Mouse (Mus musculus): ENCODE results near the gene Cdca4. TPM values are rescaled to one million over a fixed set of nuclear protein-coding genes. Genes with fewer than 3 reads are reported as not detected.

Cdca4 gene
- polyA plus RNA-seq, 1 experiment from 2014 or later = 132 TPM

DNA sequence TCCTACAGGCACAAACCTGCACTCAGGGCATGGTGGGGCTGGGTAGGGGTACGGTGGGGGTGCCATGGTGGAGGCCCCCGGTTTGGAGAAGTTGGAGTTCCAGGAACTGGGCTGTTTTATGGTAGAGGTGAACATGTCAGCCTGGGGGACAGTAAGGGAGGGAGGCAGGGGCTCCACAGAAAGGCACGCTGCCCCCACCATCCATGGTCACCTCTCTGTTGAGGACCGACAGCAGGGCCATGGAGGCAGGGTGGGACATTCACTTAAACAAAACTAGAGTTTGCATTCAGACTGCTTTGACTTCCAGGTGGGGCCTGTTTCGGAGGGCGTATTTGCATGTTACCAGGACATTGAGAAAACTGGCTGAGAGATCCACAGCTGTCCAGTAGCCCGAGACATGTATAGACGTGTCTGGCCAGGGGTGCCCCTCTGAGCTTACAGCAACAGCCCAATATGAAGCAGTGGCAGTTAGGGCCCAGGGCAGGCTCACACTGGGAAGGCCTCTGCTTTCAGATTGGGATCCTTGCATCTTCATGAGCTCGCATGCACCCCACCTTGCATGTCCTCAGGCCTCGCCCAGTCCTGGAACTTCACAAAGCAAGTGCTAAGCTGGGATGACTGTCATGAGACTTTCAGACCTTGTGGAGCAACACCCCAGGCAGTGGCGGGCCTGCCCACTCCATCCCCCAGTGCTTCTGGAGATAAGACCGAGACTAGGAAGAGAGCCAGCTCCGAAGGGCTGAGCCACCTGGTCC lies 35.4 kb downstream of the Cdca4 start:
- H3K4me2 ChIP-seq (replicated peaks) = no peak overlapping the region
- no peaks in the 10 kb centered on the region for H3K36me3 ChIP-seq
- H3K4me1 ChIP-seq = peaks cover 52% of the 10 kb centered on the region

DNA sequence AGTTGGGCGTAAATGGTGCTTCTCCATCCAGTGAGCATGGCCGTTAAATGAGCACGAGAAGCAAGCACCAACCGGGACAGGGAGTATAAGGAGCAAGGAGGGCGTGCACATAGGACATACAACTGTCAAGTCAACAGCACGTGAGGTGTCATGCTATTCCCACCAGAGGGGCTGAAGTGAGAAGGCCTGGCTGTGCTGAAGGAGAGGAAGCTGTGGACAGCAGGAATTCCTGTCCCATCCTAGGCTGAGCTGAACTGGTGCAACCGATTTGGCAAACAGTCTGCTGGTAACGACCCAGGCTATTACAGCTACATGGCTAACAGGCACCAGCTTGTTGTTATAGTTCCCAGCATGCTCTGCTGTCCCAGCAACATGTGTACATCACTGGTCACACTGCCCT lies 38.2 kb downstream of the Cdca4 start:
- ATAC-seq (ENCODE audit: low FRiP score, low read depth) = no peak
- 0 out of 2 replicates have a peak overlapping the region, but pooled peaks have one; percentile 4 for H3K4me2 ChIP-seq (replicated peaks)
- H3K9me3 ChIP-seq = no peaks in the 10 kb centered on the region
- H3K36me3 ChIP-seq = no peaks in the 10 kb centered on the region
- no peak overlapping the region for H3K27ac ChIP-seq
- peaks cover 25% of the 10 kb centered on the region for H3K4me1 ChIP-seq
- no peak overlapping the region for H3K9ac ChIP-seq
- H3K4me3 ChIP-seq = no peak overlapping the region
- H3K27me3 ChIP-seq = no peaks in the 10 kb centered on the region
- WGBS = 51% methylated on average over 8 of the region's 8 CpGs

More for the DNA sequence above, 35.4 kb downstream of the Cdca4 start:
- H3K27me3 ChIP-seq = peaks cover 12% of the 10 kb centered on the region; the same call in 1 of the 2 replicates
- no peak overlapping the region for H3K4me3 ChIP-seq
- H3K9me3 ChIP-seq = no peaks in the 10 kb centered on the region
- no peak overlapping the region for H3K9ac ChIP-seq
- ATAC-seq (ENCODE audit: low FRiP score, low read depth) = no peak
- 76% methylated on average over 13 of the region's 13 CpGs for WGBS
- H3K27ac ChIP-seq = no peak overlapping the region; the same call in 1 of the 2 replicates

DNA sequence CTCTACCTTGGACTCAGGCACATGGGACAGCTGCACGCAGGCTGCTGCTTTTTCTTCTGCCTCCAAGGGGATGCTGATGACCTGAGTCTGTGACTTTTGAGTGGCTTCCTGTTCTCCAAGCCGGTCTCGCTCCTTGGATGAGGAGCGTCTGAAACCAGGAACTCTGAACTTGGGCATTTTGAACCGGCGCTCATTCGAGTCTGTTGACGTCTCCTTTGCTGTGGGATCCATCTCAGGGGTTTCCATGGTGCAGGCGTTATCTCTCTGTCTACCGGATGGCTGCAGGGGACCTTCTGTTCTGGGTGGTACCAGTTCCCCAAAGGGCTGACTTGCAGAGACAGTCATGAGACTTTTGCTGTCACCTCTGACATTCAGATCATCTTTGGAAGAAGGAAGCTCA lies 54.7 kb downstream of the Cdca4 start:
- no peak overlapping the region for H3K4me3 ChIP-seq
- no peak for ATAC-seq (ENCODE audit: low FRiP score, low read depth)
- no peak overlapping the region for H3K27ac ChIP-seq
- WGBS = 95% methylated on average over 10 of the region's 10 CpGs
- no peaks in the 10 kb centered on the region for H3K27me3 ChIP-seq
- H3K9ac ChIP-seq = no peak overlapping the region
- H3K4me1 ChIP-seq = peaks cover 6% of the 10 kb centered on the region; the same call in 1 of the 2 replicates
- H3K4me2 ChIP-seq (replicated peaks) = no peak overlapping the region
- peaks cover 12% of the 10 kb centered on the region for H3K9me3 ChIP-seq
- H3K36me3 ChIP-seq = no peaks in the 10 kb centered on the region

DNA sequence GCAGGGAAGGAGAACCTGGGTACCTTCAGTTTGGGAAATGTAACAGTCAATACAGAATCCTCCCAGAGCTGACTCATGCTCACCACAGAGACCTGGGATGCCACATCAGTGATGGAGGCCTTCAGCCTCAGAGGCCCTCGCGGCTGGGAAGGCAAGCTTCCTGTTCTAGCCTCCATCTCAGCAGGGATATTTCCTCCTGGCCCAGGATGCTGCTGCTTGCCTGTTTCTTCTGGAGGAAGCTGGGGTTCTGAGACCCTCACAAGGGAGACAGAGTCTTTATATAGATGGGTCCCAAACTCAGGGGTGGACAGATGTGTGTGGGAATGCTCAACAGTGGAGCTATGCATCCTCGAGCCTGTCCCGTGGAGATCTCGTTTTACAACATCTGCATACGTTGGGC lies 55.2 kb downstream of the Cdca4 start:
- H3K4me2 ChIP-seq (replicated peaks) = no peak overlapping the region
- no peak overlapping the region for H3K9ac ChIP-seq
- H3K4me3 ChIP-seq = no peak overlapping the region
- WGBS = 75% methylated on average over 6 of the region's 6 CpGs
- H3K4me1 ChIP-seq = peaks cover 6% of the 10 kb centered on the region; the same call in 1 of the 2 replicates
- H3K27me3 ChIP-seq = no peaks in the 10 kb centered on the region
- no peak overlapping the region for H3K27ac ChIP-seq
- no peak for ATAC-seq (ENCODE audit: low FRiP score, low read depth)
- H3K9me3 ChIP-seq = peaks cover 12% of the 10 kb centered on the region
- no peaks in the 10 kb centered on the region for H3K36me3 ChIP-seq

DNA sequence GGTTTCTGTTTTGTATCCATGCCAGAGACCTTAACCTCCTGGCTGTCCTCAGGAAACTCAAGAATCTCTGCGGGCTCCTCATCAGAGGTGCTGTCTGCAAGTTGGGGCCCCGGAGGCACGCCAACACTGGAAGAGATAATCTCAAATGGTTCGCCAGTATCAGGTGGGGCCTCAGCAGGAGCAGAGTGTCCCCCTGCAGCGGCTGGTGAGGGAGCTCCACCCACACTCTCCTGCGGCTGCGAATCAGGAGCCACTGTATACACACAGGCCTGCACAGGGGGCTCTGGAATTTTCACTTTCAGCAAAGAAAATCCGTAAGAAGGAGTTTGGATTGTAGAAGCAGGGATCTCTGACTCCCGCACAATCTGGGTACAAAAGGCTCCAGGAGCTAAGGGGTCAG lies 55.9 kb downstream of the Cdca4 start:
- H3K27ac ChIP-seq = no peak overlapping the region
- H3K4me2 ChIP-seq (replicated peaks) = no peak overlapping the region
- ATAC-seq (ENCODE audit: low FRiP score, low read depth) = no peak
- H3K36me3 ChIP-seq = no peaks in the 10 kb centered on the region
- H3K9me3 ChIP-seq = peaks cover 12% of the 10 kb centered on the region
- H3K4me1 ChIP-seq = peaks cover 6% of the 10 kb centered on the region; the same call in 1 of the 2 replicates
- no peak overlapping the region for H3K9ac ChIP-seq
- WGBS = 47% methylated on average over 9 of the region's 9 CpGs
- no peak overlapping the region for H3K4me3 ChIP-seq
- H3K27me3 ChIP-seq = no peaks in the 10 kb centered on the region

DNA sequence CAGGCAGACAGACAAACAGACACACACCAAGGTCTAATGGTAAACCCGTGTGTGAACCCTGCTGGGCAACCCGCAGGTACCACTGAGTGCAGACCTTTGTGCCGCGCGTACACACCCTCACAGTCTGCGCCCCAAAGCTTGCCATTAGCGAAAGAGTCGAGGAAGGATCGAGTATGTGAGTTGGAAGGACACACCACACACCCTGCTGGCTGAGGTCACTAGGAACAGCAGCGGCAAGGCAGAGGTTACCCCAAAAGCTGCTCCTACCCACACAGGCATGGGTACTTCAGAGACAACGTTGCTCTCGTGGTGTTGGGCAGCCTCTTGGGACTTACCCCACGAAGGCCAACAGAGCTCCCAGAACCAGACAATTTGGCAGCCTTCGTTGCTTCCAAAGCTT lies 56.9 kb downstream of the Cdca4 start:
- Histone ChIP-seq H3K27ac (no peak overlapping the region), H3K36me3 (no peaks in the 10 kb centered on the region), H3K4me1 (peaks cover 6% of the 10 kb centered on the region; the same call in 1 of the 2 replicates), H3K4me2 (replicated peaks) (no peak overlapping the region), H3K9me3 (peaks cover 12% of the 10 kb centered on the region), H3K4me3 (no peak overlapping the region), H3K27me3 (no peaks in the 10 kb centered on the region), H3K9ac (no peak overlapping the region)
- ATAC-seq (ENCODE audit: low FRiP score, low read depth) = no peak
- 90% methylated on average over 14 of the region's 14 CpGs for WGBS

DNA sequence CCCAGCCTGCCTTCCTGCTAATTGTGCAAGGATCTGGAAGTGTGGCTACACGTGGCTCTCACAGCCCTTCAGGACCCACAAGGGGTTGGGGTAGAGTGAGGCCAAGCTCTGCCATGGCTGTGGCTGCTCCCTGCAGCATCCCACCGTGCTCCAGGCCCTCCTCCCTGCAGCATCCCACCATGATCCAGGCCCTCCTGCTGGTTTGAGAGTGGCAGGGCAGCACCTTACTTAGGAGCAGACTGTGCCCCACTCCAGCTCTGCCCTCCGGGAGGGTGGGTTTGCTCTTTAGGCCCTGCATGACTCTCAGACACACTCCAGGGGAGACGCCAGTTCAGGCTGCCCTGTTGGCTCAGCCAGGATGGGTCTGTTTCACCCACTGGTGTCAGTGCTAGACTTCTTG lies 58.8 kb downstream of the Cdca4 start:
- no peaks in the 10 kb centered on the region for H3K36me3 ChIP-seq
- WGBS = 76% methylated on average over 4 of the region's 4 CpGs
- ATAC-seq (ENCODE audit: low FRiP score, low read depth) = no peak

More for the DNA sequence above, 58.8 kb downstream of the Cdca4 start:
- Histone ChIP-seq H3K27ac (no peak overlapping the region), H3K4me1 (peaks cover 6% of the 10 kb centered on the region; the same call in 1 of the 2 replicates), H3K27me3 (no peaks in the 10 kb centered on the region), H3K4me2 (replicated peaks) (no peak overlapping the region), H3K9me3 (peaks cover 8% of the 10 kb centered on the region), H3K4me3 (no peak overlapping the region), H3K9ac (no peak overlapping the region)

Other genes with a start within 250 kb of the Cdca4 start
- 4.2 and 5.5 TPM in 2 replicates for gene Inf2, start 240.6 kb downstream of the Cdca4 start, polyA plus RNA-seq (2015; fragmentation: Nextera tagmentation; extraction: Ambion mirVana)
- gene Adssl1, start 209.4 kb downstream of the Cdca4 start, polyA plus RNA-seq (2015; fragmentation: Nextera tagmentation; extraction: Ambion mirVana) = 12.8 and 14.7 TPM in 2 replicates
- gene Siva1, start 184.7 kb downstream of the Cdca4 start, polyA plus RNA-seq (2015; fragmentation: Nextera tagmentation; extraction: Ambion mirVana) = 246 and 251 TPM in 2 replicates
- gene Akt1, start 154.5 kb downstream of the Cdca4 start, polyA plus RNA-seq (2015; fragmentation: Nextera tagmentation; extraction: Ambion mirVana) = 62.5 and 71.0 TPM in 2 replicates
- gene Zbtb42, start 150.6 kb downstream of the Cdca4 start, polyA plus RNA-seq (2015; fragmentation: Nextera tagmentation; extraction: Ambion mirVana) = 2.2 and 2.4 TPM in 2 replicates
- 14.7 and 16.6 TPM in 2 replicates for gene Cep170b, start 109.0 kb downstream of the Cdca4 start, polyA plus RNA-seq (2015; fragmentation: Nextera tagmentation; extraction: Ambion mirVana)
- 6.1 and 7.2 TPM in 2 replicates for gene Pld4, start 68.8 kb downstream of the Cdca4 start, polyA plus RNA-seq (2015; fragmentation: Nextera tagmentation; extraction: Ambion mirVana)
- gene Ahnak2, start 26.8 kb downstream of the Cdca4 start, polyA plus RNA-seq (2015; fragmentation: Nextera tagmentation; extraction: Ambion mirVana) = 0.61 and 0.64 TPM in 2 replicates
- 7.9 and 8.8 TPM in 2 replicates for gene Clba1, start 20.5 kb downstream of the Cdca4 start, polyA plus RNA-seq (2015; fragmentation: Nextera tagmentation; extraction: Ambion mirVana)
- 0.11 and 0.13 TPM in 2 replicates for gene Gpr132, start 38.8 kb upstream of the Cdca4 start, polyA plus RNA-seq (2015; fragmentation: Nextera tagmentation; extraction: Ambion mirVana)
- gene Jag2, start 100.4 kb upstream of the Cdca4 start, polyA plus RNA-seq (2015; fragmentation: Nextera tagmentation; extraction: Ambion mirVana) = 5.9 and 7.8 TPM in 2 replicates
- 83.8 and 88.9 TPM in 2 replicates for gene Nudt14, start 112.7 kb upstream of the Cdca4 start, polyA plus RNA-seq (2015; fragmentation: Nextera tagmentation; extraction: Ambion mirVana)
- 26.7 and 27.5 TPM in 2 replicates for gene Btbd6, start 147.1 kb upstream of the Cdca4 start, polyA plus RNA-seq (2015; fragmentation: Nextera tagmentation; extraction: Ambion mirVana)
- gene Brf1, start 171.3 kb upstream of the Cdca4 start, polyA plus RNA-seq (2015; fragmentation: Nextera tagmentation; extraction: Ambion mirVana) = 71.4 and 74.0 TPM in 2 replicates
- gene Pacs2, start 185.1 kb upstream of the Cdca4 start, polyA plus RNA-seq (2015; fragmentation: Nextera tagmentation; extraction: Ambion mirVana) = 14.2 and 16.7 TPM in 2 replicates
- 0.14 TPM in 1 of 2 replicates, not detected in the other for gene Tex22, start 245.1 kb upstream of the Cdca4 start, polyA plus RNA-seq (2015; fragmentation: Nextera tagmentation; extraction: Ambion mirVana)

All from limb, embryonic 13.5 days (tissue).